Mouse (Mus musculus) embryo, embryonic 10.5 days (tissue): ENCODE data around the gene Adgrg1.
A peak's percentile ranks its signal among the peaks of the same experiment; 100 is the strongest.

ENCODE experiments used
- DNase-seq: peaks from one replicate; pipeline ENCODE4 v3.0.0-alpha.2; 2015; ENCODE audit warnings: low spot score

Gene Adgrg1

GRCm38 (mm10) chr8:94996037-94996436, 21.5 kb downstream of the Adgrg1 start:
- DNase-seq: no peak

GRCm38 (mm10) chr8:94996899-94997856, 22.6 kb downstream of the Adgrg1 start:
- peak; percentile 50 for DNase-seq

GRCm38 (mm10) chr8:94997857-94998243, 23.3 kb downstream of the Adgrg1 start:
- DNase-seq: no peak

GRCm38 (mm10) chr8:94998431-94998830, 23.9 kb downstream of the Adgrg1 start:
- no peak for DNase-seq

- no peak for DNase-seq
Observed at GRCm38 (mm10) chr8:94999004-94999403, 24.5 kb downstream of the Adgrg1 start.

- no peak for DNase-seq
Observed at GRCm38 (mm10) chr8:94999956-95000355, 25.4 kb downstream of the Adgrg1 start.

GRCm38 (mm10) chr8:95000684-95001083, 26.1 kb downstream of the Adgrg1 start:
- DNase-seq: peak; percentile 94

- no peak for DNase-seq
Observed at GRCm38 (mm10) chr8:95001165-95001564, 26.6 kb downstream of the Adgrg1 start.

- peak; percentile 94 for DNase-seq
Observed at GRCm38 (mm10) chr8:95001655-95002054, 27.1 kb downstream of the Adgrg1 start.

GRCm38 (mm10) chr8:95002089-95002655, 27.6 kb downstream of the Adgrg1 start:
- no peak for DNase-seq

GRCm38 (mm10) chr8:95012442-95012919, 37.9 kb downstream of the Adgrg1 start:
- no peak for DNase-seq

GRCm38 (mm10) chr8:95015866-95016265, 41.3 kb downstream of the Adgrg1 start:
- DNase-seq: no peak

GRCm38 (mm10) chr8:95016684-95017083, 42.1 kb downstream of the Adgrg1 start:
- DNase-seq: no peak

GRCm38 (mm10) chr8:95017451-95017850, 42.9 kb downstream of the Adgrg1 start, which contains the start of gene Adgrg3:
TSS of gene Adgrg3 (plus strand) at chr8:95017692.
- no peak for DNase-seq

GRCm38 (mm10) chr8:95017969-95018635, 43.6 kb downstream of the Adgrg1 start:
- no peak for DNase-seq

GRCm38 (mm10) chr8:95020293-95020777, 45.8 kb downstream of the Adgrg1 start:
- DNase-seq: no peak

GRCm38 (mm10) chr8:95020821-95021220, 46.3 kb downstream of the Adgrg1 start:
- no peak for DNase-seq

- peak; percentile 49 for DNase-seq
Observed at GRCm38 (mm10) chr8:95023201-95023600, 48.6 kb downstream of the Adgrg1 start.

- no peak for DNase-seq
Observed at GRCm38 (mm10) chr8:95024387-95024786, 49.8 kb downstream of the Adgrg1 start.

GRCm38 (mm10) chr8:95025421-95025820, 50.9 kb downstream of the Adgrg1 start:
- DNase-seq: peak; percentile 38

GRCm38 (mm10) chr8:95028391-95028790, 53.8 kb downstream of the Adgrg1 start:
- peak; percentile 72 for DNase-seq
